Mouse (Mus musculus): Measurements from ENCODE around the gene Cops3.
A peak's percentile ranks its signal among the peaks of the same experiment; 100 is the strongest.

DNA sequence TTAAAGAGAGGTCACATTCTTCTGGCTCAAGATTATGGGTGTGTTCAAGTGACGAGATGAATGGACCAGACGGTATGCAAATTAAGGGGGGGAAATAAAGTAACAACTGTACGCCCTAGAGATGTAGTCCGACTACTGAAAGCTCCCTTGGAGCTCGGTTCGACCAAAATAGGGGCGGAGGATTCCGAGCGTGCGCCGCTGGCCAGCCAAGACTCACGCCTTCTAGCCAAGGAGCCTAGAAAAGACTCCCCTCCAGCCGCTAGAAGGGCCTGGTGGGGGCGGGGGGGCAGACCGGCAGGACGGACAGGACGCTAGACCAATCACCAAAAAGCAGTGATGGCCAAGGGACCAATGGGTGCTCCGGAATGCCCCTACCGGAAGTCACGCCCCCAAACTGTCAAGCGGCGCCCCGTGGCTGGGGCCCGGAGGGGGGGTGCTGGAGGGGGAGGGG, 605 bp downstream of the Cops3 start, which contains the start of gene Nt5m:
- TF ChIP-seq CTCF (IDR thresholded peaks at IDR 0.05) (no peak), EP300 (IDR thresholded peaks at IDR 0.05) (peak; percentile 12)

All from lung, postnatal 0 days (tissue).